Mouse (Mus musculus) kidney, embryonic 14.5 days (tissue): ENCODE results near the gene Cemip. TPM values are rescaled to one million over a fixed set of nuclear protein-coding genes. Genes with fewer than 3 reads are reported as not detected.
A peak's percentile ranks its signal among the peaks of the same experiment; 100 is the strongest.
"Not testable (repeated sequence)": the region's sequence is repeated elsewhere in the genome, so short reads cannot be mapped to it uniquely, and the experiment has no call there.

Experiments used
- ATAC-seq: fragments of 200-750 bp; cut with Nextera tagmentation; 2 replicates; pipeline ENCODE4 v1.8.0; 2017; ENCODE audit warnings: moderate number of reproducible peaks, mild to moderate bottlenecking, moderate TSS enrichment, moderate library complexity; ENCODE audit not compliant: low FRiP score, low TSS enrichment
- H3K27ac ChIP-seq: fragments of 300-500 bp; sonication (generic); 2 replicates; pipeline ENCODE4 v1.5.1; 2014; ENCODE audit warnings: low read depth, mild to moderate bottlenecking, low read length, moderate library complexity, mixed read lengths
- H3K27me3 ChIP-seq: fragments of 300-500 bp; sonication (generic); 2 replicates; pipeline ENCODE4 v1.6.1; 2014; ENCODE audit warnings: mild to moderate bottlenecking, low read length; ENCODE audit not compliant: control insufficient read depth, insufficient read depth
- H3K36me3 ChIP-seq: fragments of 300-500 bp; sonication (generic); 2 replicates; pipeline ENCODE4 v1.6.1; 2014; ENCODE audit warnings: low read length, mixed read lengths; ENCODE audit not compliant: control insufficient read depth, insufficient read depth
- H3K4me1 ChIP-seq: fragments of 300-500 bp; sonication (generic); 2 replicates; pipeline ENCODE4 v1.6.1; 2014; ENCODE audit warnings: low read length, mixed read lengths; ENCODE audit not compliant: control insufficient read depth, insufficient read depth
- H3K4me2 ChIP-seq: fragments of 300-500 bp; sonication (generic); replicated peaks from 2 replicates; pipeline ENCODE4 v1.6.1; 2014; ENCODE audit warnings: low read depth, mild to moderate bottlenecking, low read length
- H3K4me3 ChIP-seq: fragments of 300-500 bp; sonication (generic); 2 replicates; pipeline ENCODE4 v1.5.1; 2014; ENCODE audit warnings: mild to moderate bottlenecking, low read length
- H3K9ac ChIP-seq: fragments of 300-500 bp; sonication (generic); 2 replicates; pipeline ENCODE4 v1.6.1; 2014; ENCODE audit warnings: low read depth, mild to moderate bottlenecking, low read length, moderate library complexity
- H3K9me3 ChIP-seq: fragments of 300-500 bp; sonication (generic); 2 replicates; pipeline ENCODE4 v1.6.1; 2016; ENCODE audit warnings: low read length; ENCODE audit not compliant: control insufficient read depth
- WGBS: fragments of 180-500 bp; shearing (Covaris S2); extraction: QIAGEN DNeasy Blood & Tissue Kit; methylation state at CpG from one replicate; pipeline ENCODE4 v1.1.7; 2014; 5-methylcytosine and 5-hydroxymethylcytosine counted together
- polyA plus RNA-seq: library from polyadenylated mRNA; unstranded; fragments of >200 nt; fragmentation: Nextera tagmentation; extraction: Ambion mirVana; gene quantifications from 2 replicates; pipeline ENCODE4 v1.2.1, GENCODE M21; 2014

Gene Cemip
- polyA plus RNA-seq, 1 experiment from 2014 or later = 0.16 TPM

DNA sequence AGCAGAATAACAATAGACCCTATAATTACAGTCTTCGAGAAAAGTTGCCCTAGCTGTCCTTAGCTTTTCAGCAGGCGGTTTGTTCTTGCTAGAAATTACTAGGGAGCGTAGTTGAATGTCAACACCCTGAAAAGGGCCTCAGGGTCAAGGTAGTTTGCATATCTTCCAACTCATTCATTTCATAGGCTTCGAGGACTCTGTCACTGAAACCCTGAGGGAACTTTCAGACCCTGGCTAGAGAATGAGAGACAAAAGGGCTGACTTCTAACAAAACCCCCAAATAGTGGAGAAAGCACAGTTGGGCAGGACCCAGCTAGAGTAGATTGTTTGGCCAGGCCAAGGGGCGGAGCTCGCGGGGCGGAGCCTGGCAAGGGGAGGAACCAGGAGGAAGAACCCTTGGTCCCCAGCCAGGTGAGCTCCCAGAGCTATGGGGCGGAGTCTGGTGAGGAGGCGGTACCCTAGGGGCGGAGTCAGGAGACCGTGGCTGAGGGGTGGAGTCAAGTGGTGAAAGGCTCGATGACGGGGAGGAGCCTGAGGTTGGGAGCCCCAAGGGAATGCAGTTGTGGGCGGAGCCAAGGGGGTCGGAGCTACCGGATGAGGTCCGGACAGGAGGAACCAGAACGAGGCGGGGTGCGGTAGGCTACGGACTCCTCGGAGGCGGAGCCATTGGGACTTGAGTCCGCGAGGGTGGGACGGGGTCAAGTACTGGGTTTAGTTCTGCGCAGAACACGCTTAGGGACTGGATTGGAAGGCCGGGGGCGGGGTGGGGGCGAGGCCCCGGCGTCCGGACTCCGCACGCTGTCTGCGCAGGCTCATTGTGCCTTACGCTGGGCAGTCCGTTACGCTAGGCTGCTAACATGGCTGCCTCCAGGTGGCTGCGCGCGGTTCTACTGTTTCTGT, 194.6 kb downstream of the Cemip start:
- H3K9ac ChIP-seq = peak overlapping the region; percentile 85
- peak; percentile 99 for ATAC-seq
- no peaks in the 10 kb centered on the region for H3K27me3 ChIP-seq
- H3K4me1 ChIP-seq = peaks cover 9% of the 10 kb centered on the region; the same call in 1 of the 2 replicates
- no peaks in the 10 kb centered on the region for H3K9me3 ChIP-seq
- H3K4me2 ChIP-seq = peak overlapping the region; percentile 79
- H3K36me3 ChIP-seq = peaks cover 14% of the 10 kb centered on the region; the same call in 1 of the 2 replicates
- 4% methylated on average over 44 of the region's 44 CpGs for WGBS
- H3K27ac ChIP-seq = peak overlapping the region; percentile 86
- H3K4me3 ChIP-seq = peak overlapping the region; percentile 82

GRCm38 (mm10) chr7:83889946-83890345, 196.4 kb downstream of the Cemip start:
- H3K36me3 ChIP-seq, H3K9ac ChIP-seq, H3K4me3 ChIP-seq, H3K4me1 ChIP-seq, H3K9me3 ChIP-seq, ATAC-seq, H3K27ac ChIP-seq, H3K4me2 ChIP-seq, H3K27me3 ChIP-seq: not testable (repeated sequence)
- WGBS = 93% methylated on average over 5 of the region's 5 CpGs

DNA sequence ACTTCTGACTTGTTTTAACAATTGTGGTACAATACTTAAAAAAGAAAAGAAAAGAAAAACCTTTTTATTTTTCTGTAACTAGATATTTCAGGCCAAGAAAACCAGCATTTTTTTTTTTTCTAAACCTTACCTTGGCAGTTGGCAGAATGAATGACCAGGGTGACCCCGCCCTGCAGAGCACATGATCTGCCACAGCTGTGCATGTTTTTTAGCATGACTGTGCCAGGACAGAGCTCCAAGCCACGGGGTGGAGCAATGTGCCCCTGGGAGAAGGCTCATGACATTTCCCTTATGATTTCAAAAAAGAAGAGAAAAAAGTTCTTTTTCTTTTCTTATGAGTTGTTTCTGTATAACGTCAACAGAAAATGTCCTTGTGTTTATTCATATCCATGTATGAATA, 196.9 kb downstream of the Cemip start:
- peaks cover 7% of the 10 kb centered on the region; the same call in 1 of the 2 replicates for H3K4me1 ChIP-seq
- H3K9ac ChIP-seq = no peak overlapping the region
- H3K4me2 ChIP-seq = no peak overlapping the region
- no peaks in the 10 kb centered on the region for H3K9me3 ChIP-seq
- H3K27ac ChIP-seq = no peak overlapping the region
- no peaks in the 10 kb centered on the region for H3K27me3 ChIP-seq
- 63% methylated on average over 3 of the region's 3 CpGs for WGBS
- no peak overlapping the region for H3K4me3 ChIP-seq
- ATAC-seq = no peak
- no peaks in the 10 kb centered on the region for H3K36me3 ChIP-seq

DNA sequence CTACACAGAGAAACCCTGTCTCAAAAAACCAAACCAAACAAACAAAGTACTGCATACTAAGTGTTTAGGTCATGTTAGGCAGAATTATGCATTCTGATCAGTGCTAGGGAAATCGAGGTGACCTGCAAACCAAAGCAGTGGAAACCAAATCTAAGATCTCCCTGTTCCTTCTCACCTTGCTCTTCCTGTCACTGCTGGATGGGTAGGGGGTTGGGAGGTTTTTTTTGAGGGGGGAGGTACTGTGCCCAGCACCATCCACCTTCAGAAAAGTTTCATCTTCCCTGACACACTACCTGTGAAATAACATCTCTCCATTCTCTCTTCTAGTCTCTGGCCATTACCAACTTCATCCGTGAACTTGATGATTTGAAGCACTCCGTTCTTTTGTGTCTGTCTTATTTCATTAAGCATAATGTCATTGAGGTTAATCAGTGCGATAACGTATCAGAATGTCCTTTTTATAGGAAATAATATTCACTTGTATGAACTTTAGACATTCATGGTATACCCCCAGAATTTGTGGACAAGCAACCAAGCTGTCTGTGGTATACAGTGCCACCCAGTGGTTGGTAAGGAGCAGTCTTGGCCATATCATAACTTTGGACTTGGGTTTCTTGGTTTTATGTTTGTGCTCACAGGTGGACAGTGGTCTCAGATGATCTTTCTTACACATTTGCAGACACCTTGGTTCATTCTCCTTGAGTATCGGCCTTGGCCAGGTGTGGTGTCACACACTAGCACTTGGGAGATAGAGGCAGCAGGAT, 199.8 kb downstream of the Cemip start:
- no peak for ATAC-seq
- Histone ChIP-seq H3K27me3 (no peaks in the 10 kb centered on the region), H3K4me1 (peaks cover 13% of the 10 kb centered on the region), H3K27ac (no peak overlapping the region), H3K4me3 (no peak overlapping the region), H3K36me3 (peaks cover 5% of the 10 kb centered on the region; the same call in 1 of the 2 replicates), H3K9ac (no peak overlapping the region), H3K9me3 (no peaks in the 10 kb centered on the region; the same call in 1 of the 2 replicates), H3K4me2 (no peak overlapping the region)
- 96% methylated on average over 6 of the region's 6 CpGs for WGBS

DNA sequence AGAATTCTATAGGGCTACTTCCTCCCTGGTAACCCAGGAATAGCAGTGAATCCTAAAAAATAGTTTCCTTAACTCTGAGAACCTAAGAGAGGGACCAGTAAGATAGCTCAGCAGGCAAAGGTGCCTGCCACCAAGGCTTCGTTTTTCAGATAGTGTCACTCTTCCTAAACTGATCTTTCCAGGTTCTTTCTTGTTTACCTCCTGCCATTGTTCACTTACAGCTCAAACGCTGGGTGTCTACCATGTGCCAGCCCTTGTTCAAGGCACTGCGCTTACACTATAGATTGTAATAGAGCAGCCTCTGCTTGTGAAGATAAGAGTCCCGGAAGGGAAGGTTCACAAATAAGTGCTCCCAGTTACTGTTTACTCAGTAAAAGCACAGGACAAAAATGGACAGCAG, 200.5 kb downstream of the Cemip start:
- Histone ChIP-seq H3K27ac (no peak overlapping the region), H3K9me3 (no peaks in the 10 kb centered on the region; the same call in 1 of the 2 replicates)
- WGBS = 84% methylated on average over 4 of the region's 4 CpGs

DNA sequence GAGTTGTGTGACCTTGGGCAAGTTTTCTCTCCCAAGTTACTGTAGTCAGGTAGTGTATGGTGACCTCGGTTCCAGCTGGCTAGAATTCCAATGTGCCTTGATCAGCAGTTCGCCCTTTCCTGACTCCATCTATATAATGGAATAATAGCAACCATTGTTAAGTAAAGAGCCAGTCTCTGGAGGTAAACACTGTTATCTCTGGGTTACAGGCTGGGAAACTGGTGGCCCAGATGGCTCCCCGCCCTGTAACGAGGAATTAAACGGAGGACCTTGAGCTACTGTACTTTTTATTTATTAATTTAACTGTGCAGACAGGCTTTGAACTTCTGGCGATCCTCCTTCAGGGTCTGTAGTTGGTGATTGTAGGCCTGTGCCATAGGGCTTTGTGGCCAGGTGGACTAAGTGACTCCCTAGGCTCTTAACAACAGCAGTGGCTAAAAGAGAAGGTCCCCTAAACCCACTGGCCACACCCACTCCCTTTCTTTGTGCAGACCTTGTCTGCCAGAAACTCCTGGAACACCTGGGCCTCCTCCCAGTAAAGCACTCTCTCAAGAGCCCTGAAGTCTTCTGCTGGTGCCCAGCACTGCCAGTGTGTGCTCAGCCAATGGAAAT, 201.3 kb downstream of the Cemip start:
- H3K27ac ChIP-seq = peak overlapping the region; percentile 98; the same call in 1 of the 2 replicates
- no peaks in the 10 kb centered on the region; the same call in 1 of the 2 replicates for H3K9me3 ChIP-seq
- H3K27me3 ChIP-seq = no peaks in the 10 kb centered on the region
- H3K4me3 ChIP-seq = peak overlapping the region; percentile 79
- H3K36me3 ChIP-seq = peaks cover 5% of the 10 kb centered on the region; the same call in 1 of the 2 replicates
- 47% methylated on average over 6 of the region's 6 CpGs for WGBS
- ATAC-seq = no peak
- H3K4me2 ChIP-seq = peak overlapping the region; percentile 93
- H3K4me1 ChIP-seq = peaks cover 17% of the 10 kb centered on the region
- peak overlapping the region; percentile 96 for H3K9ac ChIP-seq

More for the DNA sequence above, 200.5 kb downstream of the Cemip start:
- no peak for ATAC-seq
- Histone ChIP-seq H3K4me1 (peaks cover 13% of the 10 kb centered on the region), H3K36me3 (peaks cover 5% of the 10 kb centered on the region; the same call in 1 of the 2 replicates), H3K4me3 (no peak overlapping the region), H3K27me3 (no peaks in the 10 kb centered on the region), H3K4me2 (no peak overlapping the region), H3K9ac (no peak overlapping the region)

- no peaks in the 10 kb centered on the region; the same call in 1 of the 2 replicates for H3K9me3 ChIP-seq
- peak within 1 kb of the TSS; percentile 96 for H3K9ac ChIP-seq
- peak within 1 kb of the TSS; percentile 79 for H3K4me3 ChIP-seq
- WGBS = 0% methylated on average over 61 of the region's 69 CpGs
- ATAC-seq = peak; percentile 89
- peaks cover 5% of the 10 kb centered on the region; the same call in 1 of the 2 replicates for H3K36me3 ChIP-seq
- H3K4me1 ChIP-seq = peaks cover 19% of the 10 kb centered on the region
- no peaks in the 10 kb centered on the region for H3K27me3 ChIP-seq
- H3K4me2 ChIP-seq = peak within 1 kb of the TSS; percentile 93
- H3K27ac ChIP-seq = peak within 1 kb of the TSS; percentile 98
Observed at GRCm38 (mm10) chr7:83884021-83884658, 202.2 kb downstream of the Cemip start, which contains the start of the genes Tlnrd1 and Mesd. Tlnrd1 (minus strand) TSS chr7:83884305. Mesd (plus strand) TSS chr7:83884466.
